Mouse (Mus musculus): ENCODE measurements at regions not wholly inside any gene's neighbourhood (a gene's known extent, or its start where the extent isn't known, plus 50 kb on each side); places are given as distances from the start of the nearest gene placed in this dataset.
A peak's percentile ranks its signal among the peaks of the same experiment; 100 is the strongest.

GRCm38 (mm10) chr3:149462121-149462541 lies 471.8 kb upstream of the Adgrl2 start:
- no peak for ATAC-seq (replicated peaks; ENCODE audit: insufficient number of reproducible peaks, low FRiP score, low TSS enrichment, poor library complexity, severe bottlenecking)

- no peak for ATAC-seq (replicated peaks; ENCODE audit: insufficient number of reproducible peaks, low FRiP score, low TSS enrichment, poor library complexity, severe bottlenecking)
These were observed 471.3 kb upstream of the Adgrl2 start for GRCm38 (mm10) chr3:149461613-149462012.

- ATAC-seq (replicated peaks; ENCODE audit: insufficient number of reproducible peaks, low FRiP score, low TSS enrichment, poor library complexity, severe bottlenecking) = no peak
These were observed 459.0 kb upstream of the Adgrl2 start for GRCm38 (mm10) chr3:149449376-149449775.

GRCm38 (mm10) chr3:149445991-149446564 lies 455.7 kb upstream of the Adgrl2 start:
- ATAC-seq (replicated peaks; ENCODE audit: insufficient number of reproducible peaks, low FRiP score, low TSS enrichment, poor library complexity, severe bottlenecking) = no peak

- ATAC-seq (replicated peaks; ENCODE audit: insufficient number of reproducible peaks, low FRiP score, low TSS enrichment, poor library complexity, severe bottlenecking) = no peak
These were observed 454.7 kb upstream of the Adgrl2 start for GRCm38 (mm10) chr3:149444854-149445577.

- ATAC-seq (replicated peaks; ENCODE audit: insufficient number of reproducible peaks, low FRiP score, low TSS enrichment, poor library complexity, severe bottlenecking) = no peak
These were observed 454.0 kb upstream of the Adgrl2 start for GRCm38 (mm10) chr3:149444377-149444776.

- no peak for ATAC-seq (replicated peaks; ENCODE audit: insufficient number of reproducible peaks, low FRiP score, low TSS enrichment, poor library complexity, severe bottlenecking)
These were observed 450.9 kb upstream of the Adgrl2 start for GRCm38 (mm10) chr3:149441227-149441626.

- no peak; the same call in 1 of the 2 replicates for ATAC-seq (replicated peaks; ENCODE audit: insufficient number of reproducible peaks, low FRiP score, low TSS enrichment, poor library complexity, severe bottlenecking)
These were observed 447.4 kb upstream of the Adgrl2 start for GRCm38 (mm10) chr3:149437763-149438162.

GRCm38 (mm10) chr3:149436944-149437343 lies 446.6 kb upstream of the Adgrl2 start:
- ATAC-seq (replicated peaks; ENCODE audit: insufficient number of reproducible peaks, low FRiP score, low TSS enrichment, poor library complexity, severe bottlenecking) = no peak

GRCm38 (mm10) chr3:149436420-149436819 lies 446.1 kb upstream of the Adgrl2 start:
- ATAC-seq (replicated peaks; ENCODE audit: insufficient number of reproducible peaks, low FRiP score, low TSS enrichment, poor library complexity, severe bottlenecking) = peak; percentile 71

GRCm38 (mm10) chr3:149431795-149432194 lies 441.4 kb upstream of the Adgrl2 start:
- no peak for ATAC-seq (replicated peaks; ENCODE audit: insufficient number of reproducible peaks, low FRiP score, low TSS enrichment, poor library complexity, severe bottlenecking)

- ATAC-seq (replicated peaks; ENCODE audit: insufficient number of reproducible peaks, low FRiP score, low TSS enrichment, poor library complexity, severe bottlenecking) = 0 out of 2 replicates have a peak, but pooled peaks have one; percentile 27
These were observed 435.8 kb upstream of the Adgrl2 start for GRCm38 (mm10) chr3:149426023-149426759.

GRCm38 (mm10) chr3:149424306-149424705 lies 434.0 kb upstream of the Adgrl2 start:
- ATAC-seq (replicated peaks; ENCODE audit: insufficient number of reproducible peaks, low FRiP score, low TSS enrichment, poor library complexity, severe bottlenecking) = no peak

GRCm38 (mm10) chr3:149423491-149423890 lies 433.1 kb upstream of the Adgrl2 start:
- no peak for ATAC-seq (replicated peaks; ENCODE audit: insufficient number of reproducible peaks, low FRiP score, low TSS enrichment, poor library complexity, severe bottlenecking)

- no peak for ATAC-seq (replicated peaks; ENCODE audit: insufficient number of reproducible peaks, low FRiP score, low TSS enrichment, poor library complexity, severe bottlenecking)
These were observed 424.7 kb upstream of the Adgrl2 start for GRCm38 (mm10) chr3:149415081-149415480.

GRCm38 (mm10) chr3:149413114-149413513 lies 422.8 kb upstream of the Adgrl2 start:
- no peak for ATAC-seq (replicated peaks; ENCODE audit: insufficient number of reproducible peaks, low FRiP score, low TSS enrichment, poor library complexity, severe bottlenecking)

- no peak for ATAC-seq (replicated peaks; ENCODE audit: insufficient number of reproducible peaks, low FRiP score, low TSS enrichment, poor library complexity, severe bottlenecking)
These were observed 420.2 kb upstream of the Adgrl2 start for GRCm38 (mm10) chr3:149410518-149410917.

GRCm38 (mm10) chr3:149408858-149409257 lies 418.5 kb upstream of the Adgrl2 start:
- ATAC-seq (replicated peaks; ENCODE audit: insufficient number of reproducible peaks, low FRiP score, low TSS enrichment, poor library complexity, severe bottlenecking) = no peak

- no peak for ATAC-seq (replicated peaks; ENCODE audit: insufficient number of reproducible peaks, low FRiP score, low TSS enrichment, poor library complexity, severe bottlenecking)
These were observed 415.5 kb upstream of the Adgrl2 start for GRCm38 (mm10) chr3:149405872-149406271.

- no peak for ATAC-seq (replicated peaks; ENCODE audit: insufficient number of reproducible peaks, low FRiP score, low TSS enrichment, poor library complexity, severe bottlenecking)
These were observed 414.3 kb upstream of the Adgrl2 start for GRCm38 (mm10) chr3:149404691-149405090.
